Comparison of ENCODE assay signal across 8 mouse cellular contexts in genomic region chr3:62339516-62340051, GRCm38 (mm10). TPM values are rescaled to one million over a fixed set of nuclear protein-coding genes. Genes with fewer than 3 reads are reported as not detected.
DNase-seq lines count a peak whose midpoint lies in the region; ATAC-seq and TF ChIP-seq lines count a peak whose summit lies in the region.

No protein-coding gene starts in this region.

- H3K36me3 ChIP-seq in kidney, adult 2 months (ENCODE audit: control insufficient read depth, insufficient read depth, low read length): no peaks in the 10 kb centered on the region
- 0 out of 2 replicates have a peak, but pooled peaks cover 7% of the 10 kb centered on the region for H3K36me3 ChIP-seq in lung, embryonic 14.5 days (ENCODE audit: insufficient read depth)

- peak overlapping the region; percentile 27 for H3K27ac ChIP-seq in kidney, adult 2 months (ENCODE audit: insufficient read depth, low read depth, low read length)
- H3K27ac ChIP-seq in lung, embryonic 14.5 days (ENCODE audit: low read depth): peak overlapping the region; percentile 84
- H3K27ac ChIP-seq in olfactory bulb, adult 2 months (ENCODE audit: insufficient read depth, low read depth, low read length): no peak overlapping the region

- no peaks in the 10 kb centered on the region for H3K4me1 ChIP-seq in kidney, adult 2 months (ENCODE audit: control insufficient read depth, insufficient read depth, low read length)
- H3K4me1 ChIP-seq in lung, embryonic 14.5 days (ENCODE audit: insufficient read depth): peaks cover 10% of the 10 kb centered on the region; the same call in 1 of the 2 replicates
- peaks cover 9% of the 10 kb centered on the region; the same call in 1 of the 2 replicates for H3K4me1 ChIP-seq in olfactory bulb, adult 2 months (ENCODE audit: control insufficient read depth, insufficient read depth, low read length)

- peak; percentile 25 to 58 for DNase-seq in layer of hippocampus, postnatal 10 days (ENCODE audit: low spot score in 2 of 2)
- DNase-seq in layer of hippocampus, adult 9-10 months (ENCODE audit: low spot score): no peak
- peak; percentile 43 for DNase-seq in embryo, embryonic 10.5 days (ENCODE audit: low spot score)
- DNase-seq in heart, adult 9 months (ENCODE audit: low spot score in 2 of 2): peak; percentile 13 to 23
- DNase-seq in kidney, adult 2 months: peak; percentile 52
- DNase-seq in lung, embryonic 14.5 days: peak; percentile 67
- DNase-seq in thymus, postnatal 0 days (ENCODE audit: low spot score): no peak

- peak overlapping the region; percentile 83 for H3K4me3 ChIP-seq in kidney, adult 2 months (ENCODE audit: insufficient read depth, low read depth, low read length)
- H3K4me3 ChIP-seq in lung, embryonic 14.5 days (ENCODE audit: low read depth, low read length): peak overlapping the region; percentile 70
- H3K4me3 ChIP-seq in olfactory bulb, adult 2 months (ENCODE audit: insufficient read depth, low read depth, low read length): peak overlapping the region; percentile 64

- H3K9me3 ChIP-seq in lung, embryonic 14.5 days (ENCODE audit: low read depth, low read length): no peaks in the 10 kb centered on the region

- no peak for TF ChIP-seq POLR2A in kidney, adult 2 months (IDR thresholded peaks at IDR 0.05; ENCODE audit: low read depth, low read length)
- TF ChIP-seq POLR2A in olfactory bulb, adult 2 months (IDR thresholded peaks at IDR 0.05; ENCODE audit: insufficient read depth, low read depth, low read length): no peak

- 2% methylated on average over 53 of the region's 53 CpGs for WGBS in kidney, adult 2 months
- WGBS in lung, embryonic 14.5 days: under 1% methylated on average over 53 of the region's 53 CpGs
- 1% methylated on average over 53 of the region's 53 CpGs for WGBS in olfactory bulb, adult 2 months

- ATAC-seq in lung, embryonic 14.5 days (ENCODE audit: insufficient read depth): peak; percentile 57

- no peak for TF ChIP-seq CTCF in kidney, adult 2 months (conservative IDR thresholded peaks at IDR 0.05; ENCODE audit: insufficient read depth, insufficient read length, low read depth, low read length)
- no peak; the same call in 1 of the 2 replicates for TF ChIP-seq CTCF in lung, embryonic 14.5 days (IDR thresholded peaks at IDR 0.05; ENCODE audit: low read depth)
- no peak for TF ChIP-seq CTCF in olfactory bulb, adult 2 months (IDR thresholded peaks at IDR 0.05; ENCODE audit: insufficient read depth, low read depth, low read length)

- no peaks in the 10 kb centered on the region for H3K27me3 ChIP-seq in kidney, adult 2 months (replicated peaks; ENCODE audit: control insufficient read depth, insufficient read depth, low read length)
- H3K27me3 ChIP-seq in lung, embryonic 14.5 days (ENCODE audit: insufficient read depth, low read length): no peaks in the 10 kb centered on the region

- peak overlapping the region; percentile 75 for H3K4me2 ChIP-seq in lung, embryonic 14.5 days

- peak overlapping the region; percentile 79 for H3K9ac ChIP-seq in lung, embryonic 14.5 days

RNA-seq across cellular contexts. Expression of gene Arhgef26, which starts 1.4 kb away (rescaled TPM):
- total RNA-seq in layer of hippocampus, postnatal 10 days (2021): 10 to 100 TPM; 47.6 to 47.8 TPM
- polyA plus RNA-seq in kidney, adult 2 months (2012; rRNA removed): 1.3 and 1.6 TPM in 2 replicates
- polyA plus RNA-seq in lung, embryonic 14.5 days (2014; fragmentation: Nextera tagmentation; extraction: Ambion mirVana): 11.7 and 13.6 TPM in 2 replicates
- not detected in 2 replicates for polyA plus RNA-seq in olfactory bulb, adult 2 months (2012; ENCODE audit: insufficient read depth, insufficient read length, low replicate concordance, missing spikeins)
- 1.5 and 1.8 TPM in 2 replicates for polyA plus RNA-seq in thymus, postnatal 0 days (2015; fragmentation: Nextera tagmentation; extraction: Ambion mirVana)

Comparison
In these comparisons a context has a peak if more than half of its experiments do, and no peak if none do; other contexts are left out.
1. DNase-seq: peak in layer of hippocampus, postnatal 10 days (2 of 2), embryo, embryonic 10.5 days (single experiment), heart, adult 9 months (2 of 2), kidney, adult 2 months (single experiment) and lung, embryonic 14.5 days (single experiment); none in layer of hippocampus, adult 9-10 months (single experiment) and thymus, postnatal 0 days (single experiment).
2. Peak in every context shown above with its lines, with median percentiles within 50 percentile points of each other: H3K4me3 ChIP-seq.